Mouse (Mus musculus): ENCODE measurements around the gene Olfr150.
"Not testable (repeated sequence)": the region's sequence is repeated elsewhere in the genome, so short reads cannot be mapped to it uniquely, and the experiment has no call there.

The Olfr150 gene

DNA sequence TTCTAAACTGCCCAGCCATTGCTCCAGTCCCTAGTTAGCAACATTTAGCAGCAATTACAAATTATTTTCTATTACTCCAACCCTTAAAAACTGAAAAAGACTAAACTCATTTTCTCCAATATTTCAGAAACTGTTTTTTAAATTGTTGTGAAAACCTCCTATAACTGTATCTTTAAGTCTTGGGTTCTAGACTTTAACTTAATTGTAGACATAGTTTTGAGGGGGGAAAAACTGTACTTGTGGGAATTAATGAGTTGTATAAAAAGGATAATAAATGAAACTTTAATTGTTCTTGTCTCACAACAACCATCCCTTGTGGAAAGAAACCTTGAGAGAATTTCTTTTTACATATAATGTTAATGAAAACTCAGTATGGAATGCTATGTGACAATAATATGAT is at the start of gene Olfr150:
Gene Olfr150, plus strand, starts transcription at position 301 of the 400 bp plus-strand sequence.
- no peak for DNase-seq (ENCODE audit: low spot score in 2 of 2)

DNA sequence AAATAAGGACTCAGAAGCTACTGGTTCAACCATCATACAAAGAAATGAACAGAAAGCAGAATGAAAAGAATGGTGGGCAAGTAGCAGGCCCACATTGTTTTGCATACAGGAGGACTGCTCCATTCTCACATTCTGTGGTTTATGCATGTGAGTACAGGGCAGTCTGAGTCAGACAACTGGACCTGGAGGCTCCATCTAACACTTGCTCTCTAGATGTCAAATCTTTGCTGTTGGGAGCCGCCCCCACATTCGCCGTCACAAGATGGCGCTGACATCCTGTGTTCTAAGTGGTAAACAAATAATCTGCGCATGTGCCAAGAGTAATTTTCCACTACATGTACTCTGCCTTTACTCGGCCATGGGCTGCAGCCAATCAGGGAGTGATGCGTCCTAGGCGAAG is 29.7 kb upstream of the Olfr150 start:
- not testable (repeated sequence) for DNase-seq (ENCODE audit: low spot score in 2 of 2)

GRCm38 (mm10) chr9:39707017-39707416 is 23.8 kb upstream of the Olfr150 start, which contains the start of gene Olfr149:
Olfr149 (minus strand) TSS chr9:39707117.
- no peak for DNase-seq (ENCODE audit: low spot score in 2 of 2)

DNA sequence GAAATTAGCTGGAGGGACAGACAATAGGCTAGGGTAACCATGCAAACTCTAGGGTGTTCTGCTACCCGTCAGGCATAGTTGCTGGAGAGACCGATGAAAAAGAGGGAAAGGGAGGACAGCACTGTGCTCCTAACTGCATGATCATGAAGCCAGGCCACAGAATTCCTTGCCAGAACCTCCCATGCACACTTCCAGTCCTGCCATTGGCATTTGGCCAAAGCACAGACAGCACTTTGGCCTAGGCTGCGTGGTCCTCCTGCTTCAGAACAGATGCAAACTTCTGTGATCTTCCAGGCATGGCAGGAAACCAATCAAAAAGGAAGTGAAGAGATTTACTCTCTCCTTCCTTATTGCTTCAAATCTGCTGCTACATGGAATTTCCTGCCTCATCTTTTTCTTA is 21.8 kb upstream of the Olfr150 start:
- DNase-seq (ENCODE audit: low spot score in 2 of 2), result no peak

DNA sequence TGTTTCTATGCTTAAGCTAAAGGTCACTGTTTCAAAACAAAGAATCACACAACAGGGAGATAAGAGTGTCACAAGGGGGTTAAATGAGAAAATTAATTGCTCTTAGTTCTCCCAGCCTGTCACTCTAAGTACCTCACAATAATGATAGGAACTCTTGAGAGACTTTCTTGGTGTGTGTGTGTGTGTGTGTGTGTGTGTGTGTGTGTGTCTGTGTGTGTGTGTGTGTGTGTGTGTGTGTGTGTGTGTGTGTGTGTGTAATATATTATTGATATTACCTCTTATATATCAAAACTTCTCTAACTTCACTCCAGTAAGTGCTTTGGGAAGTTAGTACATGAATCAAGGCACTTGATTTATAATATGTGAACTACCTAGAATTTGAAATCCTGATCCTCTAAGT is 19.7 kb upstream of the Olfr150 start, which contains the start of gene Olfr965:
Gene Olfr965, plus strand, starts transcription at position 301 of the 400 bp plus-strand sequence.
- DNase-seq (ENCODE audit: low spot score in 2 of 2), result no peak

GRCm38 (mm10) chr9:39740741-39741140 is 10.0 kb downstream of the Olfr150 start:
- DNase-seq (ENCODE audit: low spot score in 2 of 2), result no peak

GRCm38 (mm10) chr9:39745949-39746348 is 15.2 kb downstream of the Olfr150 start, which contains the start of gene Olfr967:
Olfr967 (plus strand) TSS chr9:39746249.
- no peak for DNase-seq (ENCODE audit: low spot score in 2 of 2)

GRCm38 (mm10) chr9:39746428-39746827 is 15.7 kb downstream of the Olfr150 start:
- no peak for DNase-seq (ENCODE audit: low spot score in 2 of 2)

GRCm38 (mm10) chr9:39783153-39783552 is 52.4 kb downstream of the Olfr150 start, which contains the start of gene Olfr968:
Olfr968 (minus strand) TSS chr9:39783253.
- no peak for DNase-seq (ENCODE audit: low spot score in 2 of 2)
